Mouse (Mus musculus): Measurements from ENCODE around the gene Chd2.
"Not testable (repeated sequence)": the region's sequence is repeated elsewhere in the genome, so short reads cannot be mapped to it uniquely, and the experiment has no call there.

DNA sequence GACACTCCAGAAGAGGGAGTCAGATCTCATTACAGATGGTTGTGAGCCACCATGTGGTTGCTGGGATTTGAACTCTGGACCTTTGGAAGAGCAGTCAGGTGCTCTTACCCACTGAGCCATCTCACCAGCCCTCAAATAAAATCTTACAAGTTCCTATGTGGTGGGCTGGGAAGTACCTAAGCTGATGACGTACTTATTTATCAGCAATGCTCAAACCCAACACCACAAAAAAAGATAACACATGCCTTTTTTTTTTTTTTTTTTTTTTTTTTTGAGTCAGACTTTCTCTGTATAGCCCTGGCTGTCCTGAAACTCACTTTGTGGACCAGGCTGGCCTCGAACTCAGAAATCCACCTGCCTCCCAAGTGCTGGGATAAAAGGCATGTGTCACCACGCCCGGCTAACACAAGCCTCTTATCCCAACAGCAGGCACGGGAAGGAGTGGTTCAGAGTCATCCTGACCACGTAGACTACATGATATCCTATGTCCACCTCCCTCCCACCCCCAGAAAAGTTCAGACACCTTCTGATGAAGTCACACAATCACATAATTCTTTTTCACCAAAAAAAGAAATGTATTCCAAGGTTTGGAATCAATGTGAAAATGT, 23.2 kb downstream of the Chd2 start:
- not testable (repeated sequence) for TF ChIP-seq CTCF (conservative IDR thresholded peaks at IDR 0.05; ENCODE audit: insufficient read depth, insufficient read length, low read depth, low read length); POLR2A (IDR thresholded peaks at IDR 0.05; ENCODE audit: low read depth, low read length)

Data from kidney, adult 2 months (tissue).